Mouse (Mus musculus) lung, postnatal 0 days (tissue): ENCODE measurements around the gene Arsg.

Experiments used
- CTCF ChIP-seq: IDR thresholded peaks from 2 replicates; pipeline ENCODE4 v1.5.1; 2016; ENCODE audit warnings: antibody characterized with exemption, mild to moderate bottlenecking
- EP300 ChIP-seq: IDR thresholded peaks from 2 replicates; pipeline ENCODE4 v1.6.1; 2016; ENCODE audit warnings: antibody characterized with exemption, mild to moderate bottlenecking, control low read depth

GRCm38 (mm10) chr11:109466987-109467386 is 6.2 kb upstream of the Arsg start:
- TF ChIP-seq CTCF (no peak), EP300 (no peak)
